Mouse (Mus musculus): ENCODE measurements around the gene Cox7a2.
A peak's percentile ranks its signal among the peaks of the same experiment; 100 is the strongest.

Gene Cox7a2

DNA sequence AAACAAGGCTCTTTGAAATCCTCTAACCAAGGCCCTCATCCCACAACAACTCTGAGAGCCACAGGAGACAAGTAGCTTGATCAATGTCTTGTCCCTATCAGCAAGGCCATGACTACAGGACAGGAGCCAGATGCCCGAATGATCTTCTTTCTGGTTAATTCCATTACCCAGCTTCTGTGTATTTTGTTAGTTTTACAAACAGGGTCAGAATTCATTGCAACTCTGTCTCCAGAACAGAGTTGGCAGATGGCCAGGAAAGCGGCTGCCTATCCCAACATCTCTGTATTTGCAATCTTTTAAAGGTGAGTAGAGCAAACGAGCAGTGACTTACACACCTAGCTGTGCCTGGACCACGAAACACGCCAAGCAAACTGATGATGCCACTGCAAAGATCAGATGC is 29.4 kb downstream of the Cox7a2 start:
- DNase-seq (ENCODE audit: low spot score) = no peak

DNA sequence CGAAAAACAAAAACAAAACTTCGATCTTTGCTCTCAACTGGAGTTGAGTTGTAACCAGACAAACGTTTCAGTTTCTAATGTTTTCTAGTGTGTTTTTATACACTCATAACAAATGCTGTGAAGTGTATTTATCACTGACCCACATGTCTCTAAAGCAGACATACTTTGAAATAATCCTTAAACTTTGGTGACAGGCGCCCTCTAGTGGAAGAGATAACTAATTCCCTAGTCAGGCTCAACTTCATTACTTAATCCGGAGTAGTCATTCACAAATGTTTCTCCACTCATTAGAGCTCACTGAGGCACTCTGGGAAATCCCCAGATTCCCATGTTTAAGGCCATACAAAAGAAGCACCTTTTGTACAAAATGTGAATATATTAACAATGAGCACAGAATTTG is 36.6 kb downstream of the Cox7a2 start:
- DNase-seq (ENCODE audit: low spot score) = no peak

DNA sequence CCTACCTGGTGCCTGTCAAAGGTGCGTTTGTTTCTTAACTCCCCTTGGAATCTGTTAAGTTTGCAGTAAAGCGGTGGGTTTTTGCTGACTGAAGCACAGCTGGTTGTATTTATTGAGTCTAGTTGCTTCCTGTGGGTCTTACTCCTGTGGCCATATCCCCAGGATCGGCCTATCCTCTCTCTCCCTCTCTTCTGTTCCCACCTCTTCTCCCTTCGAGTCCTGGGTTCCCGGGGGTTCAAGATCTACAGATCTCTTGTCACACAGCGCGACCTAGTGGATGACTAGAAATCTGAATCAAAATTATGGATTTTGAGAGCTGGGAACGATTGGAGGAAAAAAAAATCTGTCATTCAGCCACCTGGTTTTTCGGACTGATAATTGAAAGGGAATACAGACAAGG is 38.6 kb downstream of the Cox7a2 start:
- peak; percentile 25 for DNase-seq (ENCODE audit: low spot score)

DNA sequence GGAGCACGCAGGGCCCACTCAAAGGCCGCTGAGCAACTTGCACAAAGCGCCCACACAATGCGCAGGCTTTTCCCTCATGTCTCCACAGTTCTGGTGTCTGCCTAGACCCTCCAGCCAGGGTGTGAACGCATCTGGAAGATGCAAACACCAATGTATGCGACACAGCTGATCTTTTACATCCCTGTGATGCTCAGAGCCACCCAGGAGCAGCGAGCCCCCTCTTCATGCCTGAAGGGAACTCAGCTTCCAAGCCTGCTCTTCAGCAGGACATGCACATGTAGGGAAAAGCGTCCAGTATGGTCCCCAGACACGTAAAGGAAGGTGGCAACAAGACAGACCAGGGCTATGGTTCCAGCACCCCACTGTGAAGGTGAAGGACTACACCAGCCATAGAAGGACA is 39.5 kb downstream of the Cox7a2 start:
- no peak for DNase-seq (ENCODE audit: low spot score)

DNA sequence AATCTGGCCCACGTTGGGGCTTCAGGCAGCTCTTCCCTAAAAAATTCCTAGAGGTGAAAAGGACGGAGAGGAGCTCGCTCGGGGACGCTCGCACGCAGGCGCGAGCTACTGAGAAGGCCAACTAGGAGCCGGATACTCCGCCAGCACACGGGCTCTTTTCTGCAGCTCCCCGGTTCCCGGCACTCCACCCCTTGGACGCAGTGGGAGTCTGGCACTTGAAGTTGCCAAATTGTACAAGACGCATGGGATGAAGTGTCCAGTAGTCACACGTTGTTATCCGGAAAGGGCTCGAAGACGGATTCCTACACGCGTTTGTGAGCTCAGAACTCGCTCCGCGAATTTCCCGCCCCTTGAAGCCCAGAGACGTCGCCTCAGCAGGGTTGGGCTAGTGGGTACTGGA is 40.2 kb downstream of the Cox7a2 start:
- DNase-seq (ENCODE audit: low spot score) = peak; percentile 18

DNA sequence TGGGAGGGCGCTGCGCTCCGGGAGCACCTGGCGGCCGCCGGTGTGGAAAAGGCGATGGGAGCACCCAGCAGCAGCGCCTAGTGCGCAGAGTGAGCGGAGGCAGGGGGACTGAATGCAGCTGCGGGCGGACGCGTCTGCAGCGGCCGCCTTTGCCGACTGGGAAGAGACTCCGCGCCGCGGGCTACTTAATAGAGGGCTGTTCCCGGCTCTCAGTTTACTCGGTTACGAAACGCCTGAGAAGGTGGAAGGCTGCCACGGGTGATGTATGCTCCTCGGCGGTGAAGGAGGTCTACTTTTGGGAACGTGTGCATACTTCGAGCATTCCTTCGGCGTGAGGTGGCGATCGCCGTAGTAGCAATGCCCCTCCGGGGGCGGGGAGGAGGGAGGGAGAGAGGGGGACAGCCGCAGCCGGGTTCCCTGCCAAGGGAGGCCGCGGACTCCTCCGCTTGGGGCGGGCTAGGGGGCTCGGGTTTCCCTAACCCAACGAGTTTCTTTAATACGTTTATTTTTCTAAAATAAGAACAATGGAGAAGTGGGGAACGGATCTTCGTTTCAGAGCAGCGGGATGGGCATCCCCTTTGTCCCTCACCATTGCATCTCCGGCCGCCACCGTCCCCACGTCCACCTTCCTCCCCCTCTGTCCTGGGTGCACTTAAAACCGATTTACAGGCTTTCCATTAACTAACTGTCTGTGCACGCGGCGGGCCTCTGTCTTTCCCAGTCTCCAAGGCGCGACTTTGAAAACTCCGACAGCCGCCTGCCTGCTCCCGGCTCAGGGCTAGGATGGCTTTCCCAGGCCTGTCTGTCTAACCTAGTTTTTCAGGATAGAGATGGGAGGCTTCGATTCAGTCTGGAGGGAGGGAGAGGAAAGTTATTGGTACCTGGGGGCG is 41.0 kb downstream of the Cox7a2 start, which contains the start of gene Col12a1:
TSS of gene Col12a1 (minus strand) at position 351 of the 890 bp plus-strand sequence.
- peak; percentile 49 for DNase-seq (ENCODE audit: low spot score)

DNA sequence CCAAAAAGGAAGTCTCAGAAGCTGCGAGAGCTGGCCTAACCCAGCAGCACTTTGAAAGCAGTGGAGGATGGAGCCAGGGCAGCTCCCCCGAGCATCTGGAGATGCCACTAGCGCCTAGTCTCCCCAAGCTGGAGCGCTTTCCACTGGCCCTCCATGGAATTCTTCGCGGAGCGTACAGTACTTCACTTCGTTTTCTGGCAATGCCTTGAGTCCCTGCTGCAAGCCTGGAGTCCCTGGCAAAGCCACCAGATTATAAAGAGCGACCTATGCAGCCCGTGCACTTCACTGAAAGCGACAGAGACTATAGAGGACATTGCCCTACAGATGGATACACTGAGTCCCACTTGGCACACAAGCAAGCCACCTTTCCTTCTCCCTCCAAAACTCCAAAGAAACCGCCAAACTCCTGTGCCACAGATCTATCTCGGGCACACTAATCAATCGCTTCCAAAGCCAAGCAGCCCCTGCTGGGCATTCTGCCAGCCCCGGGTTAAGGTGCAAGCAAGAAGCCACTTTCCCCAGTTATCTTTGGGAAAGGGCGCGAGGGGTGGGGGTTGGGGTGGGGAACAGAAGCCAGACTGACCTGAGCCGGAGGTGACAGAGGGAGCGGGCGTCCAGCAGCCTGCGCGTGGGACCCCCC is 41.7 kb downstream of the Cox7a2 start:
- no peak for DNase-seq (ENCODE audit: low spot score)

DNA sequence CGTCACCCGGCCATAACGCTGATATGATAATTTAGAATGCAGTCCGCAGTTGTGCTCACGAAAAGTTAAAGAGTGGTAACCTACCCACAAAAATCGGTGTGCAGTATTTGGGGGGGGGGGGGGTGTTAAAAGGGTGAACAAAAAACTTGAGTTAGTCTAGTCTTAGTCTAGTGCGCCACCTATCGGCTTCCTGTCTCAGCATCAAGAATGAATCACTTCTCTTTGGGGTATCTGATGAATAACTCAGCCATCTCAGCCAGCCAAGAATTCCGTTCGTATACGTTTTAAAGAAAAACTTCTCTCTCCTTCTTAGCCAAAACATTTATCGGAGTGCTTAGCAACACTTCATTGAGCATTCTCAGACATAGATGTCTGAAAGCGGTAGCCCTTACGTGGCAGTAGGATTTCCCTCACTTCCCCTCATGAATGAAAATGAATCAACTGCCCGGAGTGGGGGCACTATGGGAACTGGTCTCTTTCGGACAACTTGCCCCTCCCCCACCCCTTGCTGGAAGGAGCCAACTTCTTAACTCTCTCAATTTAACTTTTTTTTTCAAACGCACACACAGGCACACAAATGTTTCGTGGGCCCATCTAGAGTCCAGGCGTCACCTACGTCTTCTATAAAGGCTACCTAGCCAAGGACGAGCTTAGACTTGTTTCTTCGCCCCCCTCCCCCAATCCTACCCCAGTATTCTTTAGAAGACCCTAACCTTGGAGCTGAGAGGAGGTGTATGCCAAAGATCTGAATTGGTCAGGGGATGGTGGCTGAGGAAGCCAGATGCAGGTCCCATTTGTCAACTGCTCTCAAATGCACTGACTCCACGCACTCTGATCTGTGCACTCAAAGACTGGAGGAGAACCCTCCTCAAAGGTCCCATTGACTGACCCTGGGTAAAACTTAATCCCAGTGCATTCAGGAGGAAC is 42.5 kb downstream of the Cox7a2 start:
- DNase-seq (ENCODE audit: low spot score) = peak; percentile 42

DNA sequence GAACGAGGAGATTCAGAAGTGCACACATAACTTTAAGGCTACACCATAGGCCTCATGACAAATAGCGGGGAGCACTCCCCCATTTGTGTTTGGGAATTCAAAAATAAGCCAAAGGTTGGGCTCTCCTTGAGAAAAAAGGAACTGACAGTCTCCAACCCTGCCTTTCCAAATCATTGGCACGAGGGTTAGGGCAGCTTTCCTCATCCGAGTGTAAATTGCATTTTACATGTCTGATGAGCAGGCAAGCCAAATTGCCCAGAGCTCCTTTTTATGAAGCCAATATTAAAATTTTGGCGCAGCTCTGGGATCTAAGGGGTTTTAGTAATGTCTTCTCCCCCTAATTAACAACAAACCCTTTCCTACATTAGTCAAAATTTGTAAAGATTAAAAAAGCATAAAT is 43.2 kb downstream of the Cox7a2 start:
- DNase-seq (ENCODE audit: low spot score) = no peak

DNA sequence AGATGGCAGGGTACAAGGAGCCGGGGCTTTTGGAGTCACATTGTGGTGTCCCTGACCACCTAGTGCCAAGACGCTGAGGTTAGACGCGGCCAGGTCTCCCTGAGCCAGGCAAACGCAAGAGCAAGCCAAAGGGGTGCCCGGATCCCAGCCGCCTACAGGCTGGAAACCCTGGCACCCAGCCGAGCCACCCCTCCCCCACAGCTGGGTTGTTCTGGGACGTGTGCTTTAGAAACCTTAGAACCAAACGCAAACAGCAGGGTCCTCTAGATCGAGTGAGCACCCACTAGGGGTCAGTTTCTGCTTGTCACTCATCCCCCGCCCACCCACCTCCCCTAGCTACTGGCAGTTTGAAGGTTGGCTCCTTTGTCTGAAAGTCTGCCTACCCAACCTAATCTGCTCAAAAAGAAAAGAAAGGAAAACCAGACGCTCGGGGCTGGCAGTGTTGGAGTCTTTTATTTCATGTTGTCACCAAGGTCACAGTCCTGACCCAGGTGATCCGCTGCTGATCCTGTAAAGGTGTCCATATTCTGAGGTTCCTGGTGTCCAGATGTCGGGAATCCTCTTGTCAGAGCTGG is 45.1 kb downstream of the Cox7a2 start:
- no peak for DNase-seq (ENCODE audit: low spot score)
